Mouse (Mus musculus) CH12.LX (cell line): ENCODE measurements around the gene Catip.

Source experiments
- CTCF ChIP-seq, 2 experiments: IDR thresholded peaks in 1 of 2; conservative IDR thresholded peaks in 1 of 2; 2 replicates each; pipeline ENCODE4 v1.5.1; 2011 to 2012; ENCODE audit warnings: low read depth in 2 of 2, low read length in 2 of 2, improper control_type of control experiment in 1 of 2, inconsistent platforms in 1 of 2, mild to moderate bottlenecking in 1 of 2, moderate library complexity in 1 of 2
- EP300 ChIP-seq: IDR thresholded peaks from 2 replicates; pipeline ENCODE4 v1.6.1; 2011; ENCODE audit warnings: low read length, improper control_type of control experiment
- HCFC1 ChIP-seq: IDR thresholded peaks from 2 replicates; pipeline ENCODE4 v1.6.1; 2012; ENCODE audit warnings: low read depth, mild to moderate bottlenecking, inconsistent platforms, low read length, improper control_type of control experiment
- IRF4 ChIP-seq: IDR thresholded peaks from 2 replicates; pipeline ENCODE4 v1.6.1; 2014; ENCODE audit warnings: low read depth, mild to moderate bottlenecking, inconsistent platforms, low read length, improper control_type of control experiment
- MAZ ChIP-seq: IDR thresholded peaks from 2 replicates; pipeline ENCODE4 v1.6.1; 2012; ENCODE audit warnings: low read depth, mild to moderate bottlenecking, inconsistent platforms, low read length, improper control_type of control experiment, moderate library complexity
- MXI1 ChIP-seq: IDR thresholded peaks from 2 replicates; pipeline ENCODE4 v1.6.1; 2011; ENCODE audit warnings: mild to moderate bottlenecking, low read depth, low read length, improper control_type of control experiment
- POLR2A ChIP-seq: IDR thresholded peaks from 2 replicates; pipeline ENCODE4 v1.6.1; 2011; ENCODE audit warnings: low read depth, mild to moderate bottlenecking, improper control_type of control experiment, low read length
- USF1 ChIP-seq: IDR thresholded peaks from 2 replicates; pipeline ENCODE4 v1.6.1; 2014; ENCODE audit warnings: low read depth, mild to moderate bottlenecking, inconsistent platforms, low read length, improper control_type of control experiment
- ZC3H11A ChIP-seq: IDR thresholded peaks from 2 replicates; pipeline ENCODE4 v1.6.1; 2012; ENCODE audit warnings: low read depth, mild to moderate bottlenecking, inconsistent platforms, low read length, improper control_type of control experiment
- ZMIZ1 ChIP-seq: IDR thresholded peaks from 2 replicates; pipeline ENCODE4 v1.6.1; 2012; ENCODE audit warnings: low read depth, mild to moderate bottlenecking, inconsistent platforms, low read length, improper control_type of control experiment
- ZNF384 ChIP-seq: IDR thresholded peaks from 2 replicates; pipeline ENCODE4 v1.6.1; 2012; ENCODE audit warnings: low read depth, low read length, improper control_type of control experiment, inconsistent platforms

GRCm38 (mm10) chr1:74342308-74342707, 19.6 kb upstream of the Catip start:
- TF ChIP-seq CTCF (conservative IDR thresholded peaks at IDR 0.05 in 1 of 2, IDR thresholded peaks at IDR 0.05 in 1 of 2; ENCODE audit: low read depth in 2 of 2, low read length in 2 of 2) (no peak), ZNF384 (no peak), ZC3H11A (no peak), POLR2A (peak; percentile 40), EP300 (peak; percentile 94), ZMIZ1 (peak; percentile 48; the same call in 1 of the 2 replicates), IRF4 (peak; percentile 96), MXI1 (0 out of 2 replicates have a peak, but pooled peaks have one; percentile 51), HCFC1 (no peak), MAZ (peak; percentile 81; the same call in 1 of the 2 replicates), USF1 (no peak)
